Mouse (Mus musculus): ENCODE data around the gene Prdm16.

Prdm16 gene

DNA sequence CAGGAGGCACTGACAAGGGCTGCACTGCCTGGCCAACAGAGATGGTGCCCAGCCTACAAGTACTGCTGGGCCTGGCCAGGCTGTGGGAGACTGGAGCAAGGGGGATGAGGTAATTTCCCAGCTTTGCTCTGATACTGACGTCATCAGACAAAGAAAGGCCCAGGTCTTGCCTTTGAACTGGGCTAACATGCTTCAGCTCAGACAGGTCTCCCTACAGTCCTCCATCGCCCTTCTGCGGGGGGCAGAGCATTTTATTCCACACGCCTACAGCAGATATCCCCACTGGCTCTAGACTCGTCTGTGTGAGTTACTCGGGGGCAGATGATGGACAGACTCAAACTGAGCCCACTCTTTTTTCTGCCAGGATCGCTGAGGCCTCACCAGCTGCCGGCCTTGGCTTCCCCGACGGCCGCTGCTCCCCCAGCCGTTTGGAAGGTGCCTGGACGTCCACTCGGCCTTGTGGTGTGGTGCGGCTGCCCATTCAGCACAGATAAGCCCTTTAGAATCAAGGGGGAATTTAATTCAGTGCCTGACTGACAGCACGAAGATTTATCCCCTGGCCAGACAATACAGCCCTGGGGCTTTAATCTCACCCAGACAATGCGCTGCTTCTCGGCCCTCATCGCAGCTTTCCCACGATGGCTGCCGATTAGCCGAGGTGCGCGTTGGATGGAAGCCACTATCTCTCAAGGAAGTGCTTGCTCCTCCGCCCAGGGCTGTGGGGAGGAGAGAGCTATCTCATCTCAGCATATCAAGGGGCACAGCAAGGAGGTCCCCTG lies 32.8 kb downstream of the Prdm16 start:
- DNase-seq (ENCODE audit: low spot score in 2 of 2) = no peak

DNA sequence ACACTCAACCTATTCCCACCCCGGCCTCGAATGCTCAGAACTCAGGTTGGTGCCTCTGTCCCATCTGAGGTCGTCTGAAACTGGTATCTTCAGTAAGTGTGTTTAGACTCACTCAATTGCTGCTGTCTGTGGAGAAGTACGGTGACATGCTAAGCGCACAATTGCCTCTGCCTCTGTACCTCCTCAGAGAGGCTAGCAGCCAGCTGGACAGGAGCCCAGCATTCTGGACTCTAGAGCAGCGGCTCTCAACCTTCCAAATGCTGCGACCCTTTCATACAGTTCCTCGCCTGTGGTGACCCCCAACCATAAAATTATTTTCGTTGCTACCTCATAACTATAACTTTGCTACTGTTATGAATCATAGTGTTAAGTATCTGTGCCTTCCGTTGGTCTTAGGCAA lies 34.3 kb downstream of the Prdm16 start:
- DNase-seq (ENCODE audit: low spot score in 2 of 2) = no peak

DNA sequence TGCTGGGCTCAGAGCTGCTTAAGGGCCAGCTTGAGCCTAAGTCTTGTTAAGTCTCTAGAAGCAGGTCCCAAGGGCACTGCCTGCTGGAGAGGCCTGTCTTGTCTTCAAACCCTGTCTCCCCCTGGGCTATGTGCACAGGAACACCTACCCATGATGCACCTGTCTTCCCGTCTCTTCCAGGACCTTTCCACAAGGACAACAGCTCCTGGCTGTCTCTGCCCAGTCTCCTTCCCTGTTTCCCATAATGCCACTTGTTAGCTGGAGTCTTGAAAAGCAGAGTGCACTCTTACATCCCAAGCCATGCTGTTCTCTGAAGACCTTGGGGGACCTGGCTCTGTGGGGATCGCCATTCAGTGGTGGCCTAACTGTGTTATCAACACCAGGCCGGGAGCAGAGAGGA lies 35.7 kb downstream of the Prdm16 start:
- DNase-seq (ENCODE audit: low spot score in 2 of 2) = no peak

DNA sequence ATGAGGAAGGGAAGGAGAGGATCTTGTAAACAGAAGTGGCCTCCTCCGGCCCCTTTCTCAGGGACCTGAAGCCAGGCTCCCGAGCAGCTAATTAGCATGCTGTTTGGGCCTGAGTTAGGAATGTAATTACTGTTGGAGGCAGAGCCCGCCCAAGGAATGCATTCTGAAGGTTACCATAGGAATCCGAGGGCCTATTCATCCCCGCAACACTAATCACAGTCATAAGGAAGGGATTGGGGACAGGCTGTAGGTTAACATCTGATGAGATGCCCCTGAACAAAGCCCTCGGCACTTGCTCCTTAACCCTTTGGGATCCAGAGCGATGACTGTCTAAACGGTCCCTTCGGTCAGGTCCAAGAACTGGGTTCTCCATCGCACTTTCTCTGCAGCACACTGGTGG lies 36.7 kb downstream of the Prdm16 start:
- no peak for DNase-seq (ENCODE audit: low spot score in 2 of 2)

DNA sequence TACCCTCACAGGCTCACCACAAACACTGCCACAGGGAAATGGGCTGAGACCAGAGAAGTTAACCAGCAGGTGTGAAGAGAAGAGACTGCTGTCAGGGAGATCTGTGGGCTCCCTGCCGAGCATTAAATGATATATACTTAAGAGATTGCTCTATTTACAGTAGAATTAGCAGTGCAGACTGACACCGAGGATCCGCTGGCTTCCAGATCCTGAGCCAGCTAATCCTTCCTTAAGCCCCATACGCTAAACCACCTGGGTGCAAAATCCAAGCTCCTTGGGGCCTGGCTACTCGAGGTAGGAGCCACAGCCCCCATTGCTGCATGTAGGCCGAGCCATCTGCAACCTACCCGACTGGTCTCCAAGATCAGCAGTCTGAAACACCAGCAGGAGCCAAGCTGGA lies 38.3 kb downstream of the Prdm16 start:
- DNase-seq (ENCODE audit: low spot score in 2 of 2) = no peak

DNA sequence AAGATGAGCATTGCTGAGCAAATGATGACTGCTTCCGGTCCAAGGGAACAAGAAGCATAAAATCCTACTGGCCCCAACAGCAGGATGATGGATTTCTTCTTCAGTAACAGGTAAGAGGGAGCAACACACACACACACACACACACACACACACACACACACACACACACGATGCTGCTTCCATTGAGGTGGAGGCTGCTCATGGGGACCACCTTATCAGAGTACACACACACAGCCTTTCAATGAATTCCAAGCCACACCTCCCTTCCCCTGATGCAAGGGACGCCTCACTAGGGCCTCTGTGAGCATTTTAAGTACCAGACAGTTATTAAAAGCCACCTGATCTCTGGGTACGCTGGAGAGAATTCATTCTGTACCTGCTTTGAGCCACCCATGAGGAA lies 39.9 kb downstream of the Prdm16 start:
- DNase-seq (ENCODE audit: low spot score in 2 of 2) = no peak

DNA sequence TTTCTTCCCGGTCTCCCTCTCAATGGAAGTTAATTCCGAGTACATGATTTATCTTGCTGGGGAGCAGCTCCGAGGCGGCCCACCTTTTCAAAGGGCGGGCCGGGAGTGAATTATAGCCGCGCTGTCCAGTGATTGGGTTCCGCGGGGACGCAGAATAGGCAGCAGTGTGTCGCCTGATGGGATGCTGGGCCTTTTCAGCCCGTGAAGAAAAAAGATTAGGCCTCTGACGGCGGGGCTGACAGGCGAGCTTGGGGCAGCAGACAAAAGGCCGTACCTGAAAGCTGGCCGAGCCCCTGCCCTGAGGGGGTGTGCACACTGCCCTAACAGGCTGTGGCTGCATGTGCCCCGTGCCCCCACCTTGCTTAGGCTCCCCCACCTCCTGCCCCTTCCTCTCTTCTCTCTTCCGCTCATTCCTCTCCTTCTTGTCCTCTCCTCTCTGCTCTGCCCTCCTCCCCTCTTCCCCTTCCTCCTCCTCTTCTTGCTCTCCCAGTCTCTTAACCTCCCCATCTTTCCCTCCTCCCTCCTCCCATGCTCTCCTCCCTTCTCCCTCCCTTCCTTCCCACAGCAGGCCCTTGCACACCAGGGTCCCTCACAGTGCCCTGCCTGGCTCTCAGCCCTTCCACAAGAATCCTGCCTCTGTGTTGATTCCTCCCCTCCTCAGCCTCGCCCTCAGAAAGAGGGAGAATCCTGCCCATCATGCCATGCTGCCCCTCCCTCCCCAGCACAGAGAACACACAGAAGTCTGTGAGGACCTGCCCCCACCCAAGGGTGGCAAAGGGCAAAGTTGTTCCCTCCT lies 41.7 kb downstream of the Prdm16 start:
- no peak for DNase-seq (ENCODE audit: low spot score in 2 of 2)

DNA sequence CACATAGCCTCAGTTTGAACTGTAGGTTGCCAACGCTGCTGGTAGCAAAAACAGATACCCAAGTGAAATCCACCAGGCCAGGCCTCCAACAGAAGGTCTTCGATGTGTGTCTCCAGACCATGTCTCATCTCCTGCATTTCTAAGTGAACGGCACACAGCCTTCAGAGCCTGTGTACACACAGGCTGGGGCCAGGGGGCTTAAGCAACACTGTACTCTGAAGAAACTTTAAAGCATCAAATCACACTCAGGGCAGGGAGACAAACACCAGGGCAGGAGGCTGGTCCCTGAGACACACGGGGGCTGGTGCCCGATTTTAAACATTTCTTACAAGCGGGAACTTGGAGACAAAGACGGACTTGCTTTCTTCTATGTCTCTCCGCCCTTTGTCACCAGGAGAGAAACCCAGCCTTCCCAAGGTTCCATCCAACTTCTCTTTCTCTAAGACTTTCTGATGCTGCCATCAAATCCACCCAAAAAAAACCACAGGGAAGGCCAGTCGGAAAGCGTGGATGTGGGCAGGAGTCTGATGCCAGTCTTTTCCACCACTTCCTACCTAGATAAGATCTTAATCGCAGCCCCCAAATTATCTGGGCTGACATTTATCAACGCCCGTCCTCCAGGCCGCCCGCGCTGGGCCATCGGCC lies 42.4 kb downstream of the Prdm16 start:
- no peak for DNase-seq (ENCODE audit: low spot score in 2 of 2)

DNA sequence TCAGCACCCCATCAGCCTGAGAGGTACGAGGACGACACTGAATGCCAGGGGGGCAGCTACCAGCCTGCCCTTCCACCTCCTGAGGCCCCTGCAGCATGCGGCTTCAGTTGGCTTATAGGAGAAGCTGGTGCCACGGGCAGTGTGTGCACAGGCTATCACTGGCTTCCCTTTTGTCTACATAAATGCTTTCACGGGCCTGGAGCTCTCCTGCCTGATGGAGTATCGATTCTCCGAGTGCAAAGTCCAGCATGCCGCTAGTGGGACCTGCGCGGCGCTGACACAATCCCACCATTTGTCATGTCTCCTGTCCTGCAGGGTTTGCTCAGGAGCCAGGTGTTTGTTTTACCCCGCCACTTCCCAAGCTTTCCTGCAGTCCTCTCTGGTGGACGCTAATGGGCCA lies 44.1 kb downstream of the Prdm16 start:
- DNase-seq (ENCODE audit: low spot score in 2 of 2) = no peak

DNA sequence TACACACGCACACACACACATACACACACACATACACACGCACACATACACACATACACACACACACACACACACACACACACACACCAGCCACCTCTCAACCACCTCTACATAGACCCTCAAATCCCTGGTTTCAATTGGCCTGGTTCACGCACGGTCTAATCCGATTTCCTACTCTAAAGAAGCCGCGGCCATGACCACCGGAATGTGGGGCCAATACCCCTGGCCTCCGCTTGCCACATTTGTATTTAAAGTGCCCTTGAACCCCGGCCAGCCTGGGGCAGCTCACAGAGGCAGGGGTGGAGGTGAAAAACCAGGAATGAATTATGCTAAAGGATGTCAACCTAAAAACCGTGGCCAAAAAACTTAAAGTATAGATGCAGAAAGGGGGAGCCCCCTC lies 45.8 kb downstream of the Prdm16 start:
- no peak for DNase-seq (ENCODE audit: low spot score in 2 of 2)

DNA sequence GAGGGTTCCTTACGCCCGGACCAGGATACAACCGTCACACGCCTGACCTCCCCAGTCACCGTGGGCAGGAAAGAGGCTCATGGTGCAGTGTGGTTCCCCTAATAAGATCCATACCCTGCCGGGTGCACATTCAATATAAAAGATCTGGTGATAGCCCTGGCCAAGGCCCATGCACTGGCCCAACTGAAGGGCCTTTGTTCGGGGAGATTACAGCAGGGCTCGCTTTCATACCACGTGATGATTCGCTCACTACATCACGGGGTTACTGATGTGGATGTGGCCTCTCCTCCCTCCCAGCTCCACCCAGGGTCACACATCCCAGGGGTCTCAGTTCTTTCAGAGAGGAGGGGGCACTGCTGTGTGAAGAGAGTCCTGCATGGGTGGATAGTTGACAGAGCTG lies 50.3 kb downstream of the Prdm16 start:
- DNase-seq (ENCODE audit: low spot score in 2 of 2) = no peak

DNA sequence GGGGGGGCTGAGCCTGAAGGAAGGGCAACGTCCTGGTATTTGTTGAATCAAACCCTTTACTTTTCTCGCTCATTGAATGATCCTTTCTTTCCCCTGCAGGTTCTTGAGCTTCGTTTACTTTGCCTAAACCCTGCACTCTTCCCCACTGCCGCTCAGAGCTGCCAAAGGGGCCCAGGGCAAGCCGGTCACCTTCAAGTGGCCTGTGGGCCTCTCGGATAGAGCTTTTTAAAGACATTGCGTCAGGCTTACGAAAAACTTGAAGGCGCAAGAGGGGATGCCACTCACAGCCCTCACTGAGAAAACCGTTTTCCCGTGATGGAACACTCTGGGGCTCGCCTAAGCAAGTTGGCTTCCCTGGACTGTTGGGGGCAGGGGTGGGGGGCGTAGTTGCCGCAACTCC lies 50.9 kb downstream of the Prdm16 start:
- no peak for DNase-seq (ENCODE audit: low spot score in 2 of 2)

DNA sequence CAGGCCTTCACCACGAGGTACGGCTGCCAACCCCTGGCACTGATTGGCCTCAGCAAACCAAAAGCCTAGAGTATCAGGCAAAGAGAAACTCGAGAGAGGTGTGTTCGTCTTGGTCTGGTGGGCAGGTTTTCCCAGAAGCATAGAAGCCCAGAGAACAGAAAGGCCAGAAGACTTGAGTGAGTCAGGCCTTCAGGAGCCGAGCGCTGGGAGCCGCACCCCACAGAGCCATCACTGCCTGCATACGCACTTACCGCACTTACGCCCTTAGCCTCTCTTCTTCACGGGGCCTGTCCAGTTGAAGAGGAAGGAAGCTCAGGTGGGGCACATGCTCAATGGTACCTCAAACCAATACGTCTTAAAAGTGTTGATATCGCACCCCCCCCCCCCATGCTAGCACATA lies 53.0 kb downstream of the Prdm16 start:
- no peak for DNase-seq (ENCODE audit: low spot score in 2 of 2)

DNA sequence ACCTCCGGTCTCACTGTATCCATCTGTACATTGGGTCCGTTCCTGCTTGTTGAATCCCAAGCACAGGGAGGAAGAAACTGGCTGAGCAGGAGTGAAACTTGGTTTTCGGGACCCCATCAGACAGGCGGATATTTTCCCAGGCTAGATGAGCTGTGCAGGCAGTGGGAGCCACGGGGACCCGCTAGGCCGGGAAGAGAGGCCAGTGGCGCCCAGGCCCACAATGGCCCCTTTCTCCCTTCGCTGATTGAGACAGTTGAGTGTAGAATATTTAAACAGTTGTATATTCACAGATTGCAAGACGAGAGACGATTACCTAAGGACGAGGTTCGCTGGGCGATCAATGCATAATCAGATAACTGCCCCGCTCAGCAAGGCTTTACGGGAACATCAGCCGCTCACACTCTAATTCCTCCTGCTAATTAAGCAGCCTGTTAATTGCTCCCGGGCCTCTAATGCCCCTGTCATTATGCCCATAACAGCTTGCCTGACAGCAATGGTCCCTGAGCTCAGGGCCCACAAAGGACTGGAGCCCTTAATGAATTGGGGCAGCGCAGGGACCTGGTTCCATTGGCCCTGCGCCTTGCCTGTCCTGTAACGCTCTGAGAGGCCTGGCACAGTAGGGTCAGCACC lies 54.0 kb downstream of the Prdm16 start:
- DNase-seq (ENCODE audit: low spot score in 2 of 2) = no peak

DNA sequence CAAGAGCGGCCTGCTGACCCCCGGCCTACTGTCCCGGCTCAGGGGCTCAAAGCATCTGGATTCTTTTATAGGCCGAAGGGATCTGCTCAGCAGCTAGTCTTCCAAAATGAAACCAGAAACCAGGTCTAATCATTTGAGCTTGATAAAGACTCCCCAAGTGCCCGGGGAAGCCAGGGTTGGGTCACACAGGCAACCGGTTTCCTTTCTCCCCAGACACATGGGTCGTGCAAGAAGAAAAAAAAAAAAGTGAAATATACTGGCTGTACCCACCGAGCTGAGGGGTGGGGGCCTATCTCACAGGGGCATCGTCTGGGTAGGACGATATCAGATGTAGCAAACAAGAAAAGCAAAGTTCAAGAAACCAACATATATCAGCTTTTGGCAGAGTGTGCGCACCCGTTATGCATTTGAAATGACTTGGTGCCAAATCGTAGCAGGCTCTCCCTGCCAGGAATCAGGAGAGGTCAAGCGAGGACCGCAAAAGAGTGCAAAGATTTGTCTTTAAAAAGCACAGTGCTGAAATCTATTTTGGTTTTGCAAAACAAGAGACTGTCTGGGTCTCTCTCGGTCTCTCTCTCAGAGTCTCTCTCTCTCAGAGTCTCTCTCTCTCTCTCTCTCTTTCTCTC lies 55.3 kb downstream of the Prdm16 start:
- DNase-seq (ENCODE audit: low spot score in 2 of 2) = no peak

DNA sequence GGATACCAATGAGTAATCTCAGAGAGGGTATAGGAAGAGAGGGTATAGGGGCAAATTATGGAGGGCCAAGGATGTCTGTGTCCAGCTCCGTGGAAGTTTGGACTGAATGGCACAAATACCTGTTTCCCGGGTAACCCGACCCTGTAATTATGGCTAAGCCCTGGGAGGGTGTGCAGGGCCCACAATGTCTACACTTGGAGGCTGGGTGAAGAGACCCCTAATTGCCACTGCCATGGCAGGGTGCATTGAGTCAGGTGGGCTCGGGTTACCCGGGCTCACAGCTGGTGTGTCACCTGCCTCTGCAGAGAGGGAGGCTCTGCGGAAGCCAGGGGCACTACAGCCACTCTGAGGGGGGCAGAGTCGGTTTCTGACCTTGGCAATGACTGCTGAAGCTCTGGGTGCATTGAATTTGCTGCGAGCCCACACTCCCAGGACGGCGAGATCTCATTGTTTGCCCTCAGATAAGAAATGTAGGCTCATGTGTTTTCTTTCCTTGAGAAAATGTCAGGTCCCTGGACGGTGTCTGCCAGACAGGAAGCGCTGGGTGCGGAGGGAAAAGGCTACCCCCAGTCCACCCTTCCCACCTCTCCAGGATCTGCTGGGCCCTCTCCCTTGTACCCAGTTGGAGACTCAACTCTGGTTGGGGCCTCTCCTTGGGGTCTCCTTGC lies 62.3 kb downstream of the Prdm16 start:
- DNase-seq (ENCODE audit: low spot score in 2 of 2) = no peak

DNA sequence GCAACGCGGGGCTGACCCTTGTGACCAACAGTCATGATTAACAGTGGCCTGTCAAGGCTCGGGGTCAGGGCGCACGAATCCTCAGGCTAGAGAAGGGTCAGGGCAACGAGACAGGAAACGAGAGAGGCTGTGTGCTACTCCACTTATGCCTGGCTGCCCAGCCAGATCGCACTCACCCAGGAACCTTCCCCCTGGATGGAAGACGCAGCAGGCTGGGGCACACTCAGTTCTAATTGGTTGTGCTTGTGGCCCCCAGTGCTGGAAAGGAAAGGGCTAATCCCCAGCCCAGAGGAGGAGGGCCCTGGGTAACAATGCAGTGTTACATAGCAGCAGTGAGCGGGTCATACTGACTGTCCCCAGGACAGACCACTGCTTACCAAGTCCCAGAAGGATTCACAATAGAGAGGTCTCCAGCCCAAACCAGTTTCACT lies 66.2 kb downstream of the Prdm16 start:
- no peak for DNase-seq (ENCODE audit: low spot score in 2 of 2)

DNA sequence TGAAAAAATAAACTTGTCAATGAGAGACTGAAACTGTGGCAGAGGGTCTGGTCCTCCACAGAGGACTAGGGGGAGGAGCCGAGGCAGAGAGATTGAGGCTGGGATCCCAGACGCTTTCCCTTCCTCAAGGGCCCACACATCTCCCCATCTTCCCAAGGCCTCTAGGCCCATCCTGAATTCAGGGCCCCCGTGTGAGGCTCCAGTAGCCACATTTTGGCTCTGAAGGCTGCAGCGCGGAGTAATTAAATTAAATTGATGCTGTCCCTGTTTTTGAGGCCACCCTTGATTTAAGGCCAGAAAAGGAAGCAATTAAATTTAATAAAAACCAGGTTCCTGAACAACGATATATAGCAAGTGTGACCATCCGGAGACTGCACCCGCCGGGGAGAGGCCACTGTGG lies 66.8 kb downstream of the Prdm16 start:
- DNase-seq (ENCODE audit: low spot score in 2 of 2) = no peak

DNA sequence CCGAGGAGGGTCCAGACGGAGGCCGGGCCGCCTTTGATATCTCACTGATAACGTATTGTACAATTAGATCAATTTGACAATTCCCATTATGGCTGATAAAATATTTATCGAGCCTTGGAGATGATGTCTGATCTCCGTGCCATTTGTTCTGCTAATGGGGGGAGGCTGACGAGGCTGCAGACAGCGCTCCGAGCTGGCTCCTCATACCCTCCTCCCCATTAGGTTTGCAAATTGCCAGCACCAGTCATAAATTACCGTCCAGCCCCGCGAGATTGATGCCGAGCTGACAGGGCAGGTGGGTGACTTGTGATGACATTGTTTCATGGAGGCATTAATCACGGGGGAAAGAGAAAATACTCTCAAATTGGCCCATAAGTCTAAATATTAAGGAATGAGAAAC lies 67.9 kb downstream of the Prdm16 start:
- no peak for DNase-seq (ENCODE audit: low spot score in 2 of 2)

DNA sequence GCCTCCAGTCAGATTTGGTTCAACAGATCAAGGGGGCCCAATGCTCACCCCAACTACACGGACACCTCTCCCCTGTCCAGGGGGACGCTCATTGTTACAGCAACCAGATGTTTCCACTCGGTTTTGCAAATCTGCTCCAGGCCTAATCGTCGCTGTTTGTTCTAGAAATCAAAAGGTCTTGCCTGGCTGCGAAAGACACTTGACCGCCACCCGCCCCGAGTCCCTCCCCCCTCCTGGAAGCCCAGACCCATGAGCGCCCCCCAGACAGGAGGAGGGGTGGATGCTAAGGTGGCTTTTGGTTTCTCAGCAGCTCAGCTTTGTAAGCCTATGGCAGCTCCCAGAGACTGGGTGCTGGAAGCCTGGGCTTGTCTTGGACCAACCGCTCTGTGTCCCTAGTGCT lies 68.7 kb downstream of the Prdm16 start:
- no peak for DNase-seq (ENCODE audit: low spot score in 2 of 2)

DNA sequence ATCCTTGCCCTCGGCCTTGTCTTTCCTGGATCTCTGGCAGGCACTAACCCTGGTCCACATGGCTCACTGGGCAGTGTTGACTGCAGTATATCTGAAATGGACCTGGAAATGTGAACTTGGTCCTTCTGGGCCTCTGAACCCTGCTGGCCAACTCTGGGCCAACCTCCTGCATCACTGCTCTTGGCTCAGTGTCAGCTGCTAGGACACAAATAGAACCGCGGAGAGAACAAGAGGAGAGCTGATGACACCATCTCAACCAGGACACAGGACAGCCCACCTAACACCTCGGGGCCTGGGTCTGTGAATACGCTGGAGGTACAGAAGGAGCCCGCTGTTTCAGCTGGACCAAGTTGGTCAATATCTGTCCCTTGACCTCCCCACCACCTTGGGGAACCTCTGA lies 73.5 kb downstream of the Prdm16 start:
- DNase-seq (ENCODE audit: low spot score in 2 of 2) = no peak

All from urinary bladder, postnatal 4 days (tissue).